Mouse (Mus musculus) kidney, postnatal 0 days (tissue): ENCODE results near the gene Cadps2. TPM values are rescaled to one million over a fixed set of nuclear protein-coding genes. Genes with fewer than 3 reads are reported as not detected.
A peak's percentile ranks its signal among the peaks of the same experiment; 100 is the strongest.

ENCODE experiments used
- ATAC-seq: fragments of 200-750 bp; cut with Nextera tagmentation; replicated peaks from 2 replicates; pipeline ENCODE4 v1.8.0; 2017; ENCODE audit warnings: low read depth, moderate number of reproducible peaks, moderate TSS enrichment, moderate library complexity; ENCODE audit not compliant: low FRiP score
- DNase-seq: peaks from one replicate; pipeline ENCODE4 v3.0.0-alpha.2; 2016; ENCODE audit warnings: low spot score
- H3K27ac ChIP-seq: fragments of 300-500 bp; sonication (generic); 2 replicates; pipeline ENCODE4 v1.5.1; 2014; ENCODE audit warnings: mild to moderate bottlenecking
- H3K27me3 ChIP-seq: fragments of 300-500 bp; sonication (generic); 2 replicates; pipeline ENCODE4 v1.6.1; 2014; ENCODE audit warnings: low read length, mixed read lengths; ENCODE audit not compliant: insufficient read depth
- H3K36me3 ChIP-seq: fragments of 300-500 bp; sonication (generic); 2 replicates; pipeline ENCODE4 v1.6.1; 2014; ENCODE audit warnings: low read length, mixed read lengths; ENCODE audit not compliant: insufficient read depth
- H3K4me1 ChIP-seq: fragments of 300-500 bp; sonication (generic); replicated peaks from 2 replicates; pipeline ENCODE4 v1.6.1; 2014; ENCODE audit warnings: antibody characterized with exemption, low read length, mixed read lengths; ENCODE audit not compliant: insufficient read depth
- H3K4me2 ChIP-seq: fragments of 300-500 bp; sonication (generic); 2 replicates; pipeline ENCODE4 v1.6.1; 2014; ENCODE audit warnings: mild to moderate bottlenecking, low read length, moderate library complexity, mixed read lengths
- H3K4me3 ChIP-seq: fragments of 300-500 bp; sonication (generic); replicated peaks from 2 replicates; pipeline ENCODE4 v1.5.1; 2014; ENCODE audit warnings: low read depth, low read length
- H3K9ac ChIP-seq: fragments of 300-500 bp; sonication (generic); 2 replicates; pipeline ENCODE4 v1.6.1; 2014; ENCODE audit warnings: low read depth, low read length
- H3K9me3 ChIP-seq: fragments of 300-500 bp; sonication (generic); replicated peaks from 2 replicates; pipeline ENCODE4 v1.6.1; 2016; ENCODE audit warnings: low read length, inconsistent platforms, mixed read lengths
- CTCF ChIP-seq: IDR thresholded peaks from 2 replicates; pipeline ENCODE4 v1.5.1; 2016; ENCODE audit warnings: antibody characterized with exemption, low read depth, mild to moderate bottlenecking, moderate library complexity
- WGBS: fragments of 180-500 bp; shearing (Covaris S2); extraction: QIAGEN DNeasy Blood & Tissue Kit; methylation state at CpG from one replicate; pipeline ENCODE4 v1.1.7; 2014; 5-methylcytosine and 5-hydroxymethylcytosine counted together
- polyA plus RNA-seq: library from polyadenylated mRNA; unstranded; fragments of >200 nt; fragmentation: Nextera tagmentation; extraction: Ambion mirVana; gene quantifications from 2 replicates; pipeline ENCODE4 v1.2.1, GENCODE M21; 2015

Gene Cadps2
- polyA plus RNA-seq, 1 experiment from 2014 or later, result 10.1 TPM

- no peaks in the 10 kb centered on the region for H3K36me3 ChIP-seq
- 76% methylated on average over 1 of the region's 1 CpGs for WGBS
Measured at GRCm38 (mm10) chr6:23567651-23568050, 271.6 kb downstream of the Cadps2 start.

GRCm38 (mm10) chr6:23549874-23550273, 289.3 kb downstream of the Cadps2 start:
- 73% methylated on average over 1 of the region's 1 CpGs for WGBS
- TF ChIP-seq CTCF, result no peak
- no peak for DNase-seq

More at GRCm38 (mm10) chr6:23567651-23568050, 271.6 kb downstream of the Cadps2 start:
- Histone ChIP-seq H3K4me1 (no peaks in the 10 kb centered on the region), H3K9ac (no peak overlapping the region), H3K4me2 (no peak overlapping the region), H3K4me3 (no peak overlapping the region), H3K27me3 (no peaks in the 10 kb centered on the region), H3K27ac (no peak overlapping the region), H3K9me3 (no peaks in the 10 kb centered on the region)
- DNase-seq (no peak), ATAC-seq (no peak)
- no peak for TF ChIP-seq CTCF

DNA sequence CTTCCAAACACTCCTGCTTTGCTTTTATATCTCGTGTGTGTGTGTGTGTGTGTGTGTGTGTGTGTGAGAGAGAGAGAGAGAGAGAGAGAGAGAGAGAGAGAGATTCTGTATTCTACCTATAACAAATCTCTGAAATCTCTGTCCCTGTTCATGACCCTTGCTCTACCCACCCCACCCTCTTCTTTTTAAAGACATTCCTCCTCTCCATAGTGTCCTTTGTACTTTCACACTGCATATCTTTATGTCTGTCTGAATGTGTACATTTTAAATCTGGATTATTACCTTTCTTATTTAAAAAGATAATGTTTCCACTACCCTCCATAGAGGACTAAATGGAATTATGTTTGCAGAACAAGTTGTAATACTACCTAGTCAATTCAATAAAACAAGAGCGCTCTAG, 315.5 kb downstream of the Cadps2 start:
- TF ChIP-seq CTCF, result no peak
- no peak for ATAC-seq
- H3K9me3 ChIP-seq, result no peaks in the 10 kb centered on the region
- no peaks in the 10 kb centered on the region for H3K27me3 ChIP-seq
- 68% methylated on average over 2 of the region's 2 CpGs for WGBS
- no peak overlapping the region for H3K27ac ChIP-seq
- no peak overlapping the region for H3K9ac ChIP-seq
- no peaks in the 10 kb centered on the region for H3K36me3 ChIP-seq
- no peak overlapping the region for H3K4me2 ChIP-seq
- DNase-seq, result no peak
- no peaks in the 10 kb centered on the region for H3K4me1 ChIP-seq
- no peak overlapping the region for H3K4me3 ChIP-seq

More at GRCm38 (mm10) chr6:23549874-23550273, 289.3 kb downstream of the Cadps2 start:
- Histone ChIP-seq H3K27ac (no peak overlapping the region), H3K9ac (no peak overlapping the region), H3K27me3 (no peaks in the 10 kb centered on the region), H3K4me3 (no peak overlapping the region), H3K36me3 (no peaks in the 10 kb centered on the region), H3K4me1 (no peaks in the 10 kb centered on the region), H3K4me2 (no peak overlapping the region), H3K9me3 (no peaks in the 10 kb centered on the region)
- ATAC-seq, result no peak

DNA sequence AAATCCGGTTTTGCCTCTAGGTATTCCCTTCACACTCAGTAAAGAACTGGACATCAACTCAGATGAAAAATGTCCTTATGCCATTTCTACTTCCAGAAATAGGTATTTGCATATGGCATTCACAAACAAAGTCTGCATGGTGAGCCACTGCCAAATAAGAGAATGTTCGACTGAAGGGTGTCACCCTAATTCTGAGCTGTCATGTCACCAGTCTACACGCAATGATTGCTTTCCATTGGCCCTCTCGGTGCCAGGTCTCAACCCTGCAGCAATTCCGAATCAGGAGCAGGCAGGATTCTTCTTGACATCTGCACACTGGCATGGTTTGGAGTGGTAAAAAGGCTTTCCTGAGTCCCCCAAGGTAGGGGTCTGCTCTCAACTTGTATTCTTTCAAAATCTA, 316.7 kb downstream of the Cadps2 start:
- no peaks in the 10 kb centered on the region for H3K4me1 ChIP-seq
- WGBS, result 89% methylated on average over 5 of the region's 5 CpGs
- ATAC-seq, result no peak

GRCm38 (mm10) chr6:23498611-23499010, 340.6 kb downstream of the Cadps2 start:
- Histone ChIP-seq H3K9me3 (no peaks in the 10 kb centered on the region), H3K27me3 (no peaks in the 10 kb centered on the region), H3K27ac (no peak overlapping the region), H3K36me3 (no peaks in the 10 kb centered on the region), H3K4me3 (no peak overlapping the region), H3K4me1 (no peaks in the 10 kb centered on the region), H3K4me2 (no peak overlapping the region), H3K9ac (no peak overlapping the region)
- ATAC-seq, result no peak
- no peak for TF ChIP-seq CTCF
- 46% methylated on average over 5 of the region's 5 CpGs for WGBS
- no peak for DNase-seq

More for the DNA sequence above, 316.7 kb downstream of the Cadps2 start:
- Histone ChIP-seq H3K9me3 (no peaks in the 10 kb centered on the region), H3K27ac (no peak overlapping the region), H3K36me3 (no peaks in the 10 kb centered on the region), H3K4me2 (no peak overlapping the region), H3K27me3 (no peaks in the 10 kb centered on the region), H3K4me3 (no peak overlapping the region), H3K9ac (no peak overlapping the region)
- no peak for DNase-seq
- TF ChIP-seq CTCF, result no peak

GRCm38 (mm10) chr6:23491804-23492203, 347.4 kb downstream of the Cadps2 start:
- DNase-seq (peak; percentile 85), ATAC-seq (peak; percentile 71)
- TF ChIP-seq CTCF, result peak; percentile 88
- H3K27ac ChIP-seq, result no peak overlapping the region
- no peaks in the 10 kb centered on the region for H3K27me3 ChIP-seq
- H3K9me3 ChIP-seq, result no peaks in the 10 kb centered on the region
- no peak overlapping the region for H3K4me2 ChIP-seq
- H3K4me1 ChIP-seq, result no peaks in the 10 kb centered on the region
- H3K9ac ChIP-seq, result no peak overlapping the region
- 34% methylated on average over 7 of the region's 7 CpGs for WGBS
- H3K4me3 ChIP-seq, result no peak overlapping the region
- H3K36me3 ChIP-seq, result no peaks in the 10 kb centered on the region

- H3K9me3 ChIP-seq, result no peaks in the 10 kb centered on the region
Measured at GRCm38 (mm10) chr6:23490431-23490830, 348.8 kb downstream of the Cadps2 start.

More at GRCm38 (mm10) chr6:23490431-23490830, 348.8 kb downstream of the Cadps2 start:
- 81% methylated on average over 2 of the region's 2 CpGs for WGBS
- H3K4me3 ChIP-seq, result no peak overlapping the region
- no peaks in the 10 kb centered on the region for H3K27me3 ChIP-seq
- no peak for TF ChIP-seq CTCF
- no peak overlapping the region for H3K4me2 ChIP-seq
- no peaks in the 10 kb centered on the region for H3K4me1 ChIP-seq
- ATAC-seq (no peak), DNase-seq (no peak)
- H3K27ac ChIP-seq, result no peak overlapping the region
- no peaks in the 10 kb centered on the region for H3K36me3 ChIP-seq
- H3K9ac ChIP-seq, result no peak overlapping the region
